Mouse (Mus musculus): ENCODE data around the gene Gpt2. TPM values are rescaled to one million over a fixed set of nuclear protein-coding genes. Genes with fewer than 3 reads are reported as not detected.
A peak's percentile ranks its signal among the peaks of the same experiment; 100 is the strongest.

Gene Gpt2
- polyA plus RNA-seq, 1 experiment from 2014 or later, result 33.3 TPM

- H3K36me3 ChIP-seq (ENCODE audit: control insufficient read depth, insufficient read depth, low read length), result peaks cover 76% of the 10 kb centered on the region
- DNase-seq (ENCODE audit: low spot score), result no peak
These were observed 44.0 kb downstream of the Gpt2 start for GRCm38 (mm10) chr8:85536332-85536731.

GRCm38 (mm10) chr8:85551934-85552333 lies 59.6 kb downstream of the Gpt2 start:
- DNase-seq (ENCODE audit: low spot score) (no peak), ATAC-seq (ENCODE audit: low read depth) (no peak)
- Histone ChIP-seq H3K36me3 (ENCODE audit: control insufficient read depth, insufficient read depth, low read length) (peaks cover 62% of the 10 kb centered on the region), H3K4me1 (ENCODE audit: control insufficient read depth, insufficient read depth, low read length) (peaks cover 3% of the 10 kb centered on the region; the same call in 1 of the 2 replicates), H3K27me3 (replicated peaks; ENCODE audit: control insufficient read depth, insufficient read depth, low read length) (no peaks in the 10 kb centered on the region), H3K4me2 (ENCODE audit: low read depth, low read length) (no peak overlapping the region), H3K27ac (replicated peaks; ENCODE audit: low read depth, low read length) (no peak overlapping the region), H3K9ac (ENCODE audit: low read depth, low read length) (no peak overlapping the region), H3K4me3 (ENCODE audit: low read depth, low read length) (no peak overlapping the region), H3K9me3 (ENCODE audit: control insufficient read depth, low read length) (no peaks in the 10 kb centered on the region)
- WGBS, result 100% methylated on average over 1 of the region's 1 CpGs

More at GRCm38 (mm10) chr8:85536332-85536731, 44.0 kb downstream of the Gpt2 start:
- Histone ChIP-seq H3K9me3 (ENCODE audit: control insufficient read depth, low read length) (no peaks in the 10 kb centered on the region), H3K9ac (ENCODE audit: low read depth, low read length) (no peak overlapping the region), H3K4me1 (ENCODE audit: control insufficient read depth, insufficient read depth, low read length) (no peaks in the 10 kb centered on the region), H3K27me3 (replicated peaks; ENCODE audit: control insufficient read depth, insufficient read depth, low read length) (no peaks in the 10 kb centered on the region), H3K4me2 (ENCODE audit: low read depth, low read length) (no peak overlapping the region), H3K4me3 (ENCODE audit: low read depth, low read length) (no peak overlapping the region), H3K27ac (replicated peaks; ENCODE audit: low read depth, low read length) (no peak overlapping the region)
- 97% methylated on average over 2 of the region's 2 CpGs for WGBS
- no peak for ATAC-seq (ENCODE audit: low read depth)

GRCm38 (mm10) chr8:85554391-85555180 lies 62.2 kb downstream of the Gpt2 start:
- Histone ChIP-seq H3K9ac (ENCODE audit: low read depth, low read length) (peak overlapping the region; percentile 92), H3K27ac (replicated peaks; ENCODE audit: low read depth, low read length) (peak overlapping the region; percentile 95), H3K36me3 (ENCODE audit: control insufficient read depth, insufficient read depth, low read length) (peaks cover 36% of the 10 kb centered on the region), H3K4me1 (ENCODE audit: control insufficient read depth, insufficient read depth, low read length) (peaks cover 3% of the 10 kb centered on the region; the same call in 1 of the 2 replicates), H3K27me3 (replicated peaks; ENCODE audit: control insufficient read depth, insufficient read depth, low read length) (no peaks in the 10 kb centered on the region), H3K9me3 (ENCODE audit: control insufficient read depth, low read length) (no peaks in the 10 kb centered on the region), H3K4me3 (ENCODE audit: low read depth, low read length) (peak overlapping the region; percentile 89), H3K4me2 (ENCODE audit: low read depth, low read length) (peak overlapping the region; percentile 87)
- peak; percentile 50 for DNase-seq (ENCODE audit: low spot score)
- peak; percentile 89 for ATAC-seq (ENCODE audit: low read depth)
- 1% methylated on average over 35 of the region's 66 CpGs for WGBS

- peak within 1 kb of the TSS; percentile 87 for H3K4me2 ChIP-seq (ENCODE audit: low read depth, low read length)
- H3K4me3 ChIP-seq (ENCODE audit: low read depth, low read length), result peak within 1 kb of the TSS; percentile 89
- peaks cover 27% of the 10 kb centered on the region for H3K36me3 ChIP-seq (ENCODE audit: control insufficient read depth, insufficient read depth, low read length)
- peaks cover 3% of the 10 kb centered on the region; the same call in 1 of the 2 replicates for H3K4me1 ChIP-seq (ENCODE audit: control insufficient read depth, insufficient read depth, low read length)
- peak; percentile 95 for ATAC-seq (ENCODE audit: low read depth)
- H3K9ac ChIP-seq (ENCODE audit: low read depth, low read length), result peak within 1 kb of the TSS; percentile 92
- under 1% methylated on average over 37 of the region's 77 CpGs for WGBS
- peak within 1 kb of the TSS; percentile 95 for H3K27ac ChIP-seq (replicated peaks; ENCODE audit: low read depth, low read length)
- no peaks in the 10 kb centered on the region for H3K9me3 ChIP-seq (ENCODE audit: control insufficient read depth, low read length)
- peak; percentile 89 for DNase-seq (ENCODE audit: low spot score)
- no peaks in the 10 kb centered on the region for H3K27me3 ChIP-seq (replicated peaks; ENCODE audit: control insufficient read depth, insufficient read depth, low read length)
These were observed 63.1 kb downstream of the Gpt2 start, which contains the start of gene Dnaja2 for GRCm38 (mm10) chr8:85555181-85556145. Dnaja2 (minus strand) TSS chr8:85555344.

GRCm38 (mm10) chr8:85556986-85557600 lies 64.7 kb downstream of the Gpt2 start:
- Histone ChIP-seq H3K36me3 (ENCODE audit: control insufficient read depth, insufficient read depth, low read length) (peaks cover 11% of the 10 kb centered on the region), H3K4me3 (ENCODE audit: low read depth, low read length) (no peak overlapping the region), H3K4me1 (ENCODE audit: control insufficient read depth, insufficient read depth, low read length) (peaks cover 3% of the 10 kb centered on the region; the same call in 1 of the 2 replicates), H3K4me2 (ENCODE audit: low read depth, low read length) (no peak overlapping the region), H3K27ac (replicated peaks; ENCODE audit: low read depth, low read length) (no peak overlapping the region), H3K9ac (ENCODE audit: low read depth, low read length) (no peak overlapping the region), H3K27me3 (replicated peaks; ENCODE audit: control insufficient read depth, insufficient read depth, low read length) (no peaks in the 10 kb centered on the region), H3K9me3 (ENCODE audit: control insufficient read depth, low read length) (no peaks in the 10 kb centered on the region)
- ATAC-seq (ENCODE audit: low read depth), result no peak
- WGBS, result 34% methylated on average over 2 of the region's 2 CpGs
- DNase-seq (ENCODE audit: low spot score), result no peak

GRCm38 (mm10) chr8:85557601-85557986 lies 65.2 kb downstream of the Gpt2 start:
- ATAC-seq (ENCODE audit: low read depth) (no peak), DNase-seq (ENCODE audit: low spot score) (peak; percentile 27)
- Histone ChIP-seq H3K36me3 (ENCODE audit: control insufficient read depth, insufficient read depth, low read length) (peaks cover 6% of the 10 kb centered on the region), H3K27me3 (replicated peaks; ENCODE audit: control insufficient read depth, insufficient read depth, low read length) (no peaks in the 10 kb centered on the region), H3K4me1 (ENCODE audit: control insufficient read depth, insufficient read depth, low read length) (peaks cover 3% of the 10 kb centered on the region; the same call in 1 of the 2 replicates), H3K4me2 (ENCODE audit: low read depth, low read length) (no peak overlapping the region), H3K9me3 (ENCODE audit: control insufficient read depth, low read length) (no peaks in the 10 kb centered on the region), H3K4me3 (ENCODE audit: low read depth, low read length) (no peak overlapping the region), H3K27ac (replicated peaks; ENCODE audit: low read depth, low read length) (no peak overlapping the region), H3K9ac (ENCODE audit: low read depth, low read length) (no peak overlapping the region)
- 34% methylated on average over 3 of the region's 3 CpGs for WGBS

GRCm38 (mm10) chr8:85559201-85559600 lies 66.8 kb downstream of the Gpt2 start:
- WGBS, result 96% methylated on average over 1 of the region's 1 CpGs
- ATAC-seq (ENCODE audit: low read depth), result no peak
- no peak for DNase-seq (ENCODE audit: low spot score)

GRCm38 (mm10) chr8:85559966-85560365 lies 67.6 kb downstream of the Gpt2 start:
- Histone ChIP-seq H3K9ac (ENCODE audit: low read depth, low read length) (no peak overlapping the region), H3K9me3 (ENCODE audit: control insufficient read depth, low read length) (no peaks in the 10 kb centered on the region), H3K4me1 (ENCODE audit: control insufficient read depth, insufficient read depth, low read length) (0 out of 2 replicates have a peak, but pooled peaks cover 3% of the 10 kb centered on the region), H3K4me3 (ENCODE audit: low read depth, low read length) (no peak overlapping the region), H3K27me3 (replicated peaks; ENCODE audit: control insufficient read depth, insufficient read depth, low read length) (no peaks in the 10 kb centered on the region), H3K27ac (replicated peaks; ENCODE audit: low read depth, low read length) (no peak overlapping the region), H3K4me2 (ENCODE audit: low read depth, low read length) (no peak overlapping the region), H3K36me3 (ENCODE audit: control insufficient read depth, insufficient read depth, low read length) (no peaks in the 10 kb centered on the region)
- ATAC-seq (ENCODE audit: low read depth), result no peak
- WGBS, result 63% methylated on average over 2 of the region's 2 CpGs
- DNase-seq (ENCODE audit: low spot score), result no peak

More at GRCm38 (mm10) chr8:85559201-85559600, 66.8 kb downstream of the Gpt2 start:
- no peak overlapping the region for H3K9ac ChIP-seq (ENCODE audit: low read depth, low read length)
- H3K4me1 ChIP-seq (ENCODE audit: control insufficient read depth, insufficient read depth, low read length), result peaks cover 3% of the 10 kb centered on the region; the same call in 1 of the 2 replicates
- no peaks in the 10 kb centered on the region for H3K9me3 ChIP-seq (ENCODE audit: control insufficient read depth, low read length)
- no peak overlapping the region for H3K4me2 ChIP-seq (ENCODE audit: low read depth, low read length)
- no peaks in the 10 kb centered on the region for H3K36me3 ChIP-seq (ENCODE audit: control insufficient read depth, insufficient read depth, low read length)
- H3K27ac ChIP-seq (replicated peaks; ENCODE audit: low read depth, low read length), result no peak overlapping the region
- H3K27me3 ChIP-seq (replicated peaks; ENCODE audit: control insufficient read depth, insufficient read depth, low read length), result no peaks in the 10 kb centered on the region
- no peak overlapping the region for H3K4me3 ChIP-seq (ENCODE audit: low read depth, low read length)

Data from embryonic facial prominence, embryonic 14.5 days (tissue).